Mouse (Mus musculus) brain, embryonic 14.5 days (tissue): ENCODE data around the gene Teddm2. TPM values are rescaled to one million over a fixed set of nuclear protein-coding genes. Genes with fewer than 3 reads are reported as not detected.
A peak's percentile ranks its signal among the peaks of the same experiment; 100 is the strongest.

ENCODE experiments used
- DNase-seq: peaks from one replicate; pipeline ENCODE4 v3.0.0-alpha.2; 2011; ENCODE audit warnings: low read depth
- CTCF ChIP-seq: fragments of 200-500 bp; IDR thresholded peaks from 2 replicates; pipeline ENCODE4 v1.5.1; 2012; ENCODE audit warnings: inconsistent platforms, mild to moderate bottlenecking, moderate library complexity, borderline replicate concordance; ENCODE audit not compliant: insufficient read depth, insufficient read length; ENCODE audit errors: extremely low read depth
- POLR2A ChIP-seq: fragments of 200-500 bp; IDR thresholded peaks from 2 replicates; pipeline ENCODE4 v1.6.1; 2012; ENCODE audit warnings: mild to moderate bottlenecking, inconsistent platforms, borderline replicate concordance; ENCODE audit not compliant: poor library complexity, insufficient read depth, insufficient read length, severe bottlenecking; ENCODE audit errors: extremely low read depth
- polyA plus RNA-seq: library from polyadenylated mRNA; depleted of rRNA; stranded (reverse); fragments of >200 nt; gene quantifications from 2 replicates; pipeline ENCODE4 v1.2.3, GENCODE M21; 2012

Teddm2 gene
- polyA plus RNA-seq, 1 experiment = 0.90 TPM

- DNase-seq = peak; percentile 12
- TF ChIP-seq POLR2A (no peak), CTCF (no peak)
Observed at GRCm38 (mm10) chr1:153918521-153919206, 18.6 kb upstream of the Teddm2 start.

- no peak for TF ChIP-seq CTCF
- no peak for TF ChIP-seq POLR2A
- no peak for DNase-seq
Observed at GRCm38 (mm10) chr1:153913869-153914268, 13.8 kb upstream of the Teddm2 start.

- no peak for TF ChIP-seq CTCF
- TF ChIP-seq POLR2A = no peak
- no peak for DNase-seq
Observed at GRCm38 (mm10) chr1:153911276-153911795, 11.3 kb upstream of the Teddm2 start.

GRCm38 (mm10) chr1:153910423-153910822 lies 10.4 kb upstream of the Teddm2 start:
- no peak for DNase-seq
- TF ChIP-seq POLR2A (no peak), CTCF (no peak)

GRCm38 (mm10) chr1:153909963-153910291 lies 9.9 kb upstream of the Teddm2 start:
- TF ChIP-seq POLR2A (no peak), CTCF (no peak)
- no peak for DNase-seq

GRCm38 (mm10) chr1:153909213-153909962 lies 9.4 kb upstream of the Teddm2 start:
- TF ChIP-seq POLR2A (no peak), CTCF (no peak)
- DNase-seq = no peak

- no peak for DNase-seq
- no peak for TF ChIP-seq POLR2A
- TF ChIP-seq CTCF = no peak
Observed at GRCm38 (mm10) chr1:153908741-153909140, 8.7 kb upstream of the Teddm2 start.

GRCm38 (mm10) chr1:153908208-153908607 lies 8.2 kb upstream of the Teddm2 start:
- TF ChIP-seq POLR2A (no peak), CTCF (no peak)
- peak; percentile 37 for DNase-seq

GRCm38 (mm10) chr1:153905884-153906283 lies 5.9 kb upstream of the Teddm2 start:
- DNase-seq = no peak
- TF ChIP-seq POLR2A (no peak), CTCF (no peak)

- DNase-seq = no peak
- TF ChIP-seq POLR2A (no peak), CTCF (no peak)
Observed at GRCm38 (mm10) chr1:153904236-153904635, 4.2 kb upstream of the Teddm2 start.

- no peak for TF ChIP-seq POLR2A
- no peak for TF ChIP-seq CTCF
- DNase-seq = peak; percentile 62
Observed at GRCm38 (mm10) chr1:153903006-153903405, 3.0 kb upstream of the Teddm2 start.
